Mouse (Mus musculus) adrenal gland, adult 2 months (tissue): ENCODE measurements at regions not wholly inside any gene's neighbourhood (a gene's known extent, or its start where the extent isn't known, plus 50 kb on each side); places are given as distances from the start of the nearest gene placed in this dataset.

Source experiments
- DNase-seq: peaks from one replicate; pipeline ENCODE4 v3.0.0; 2021

DNA sequence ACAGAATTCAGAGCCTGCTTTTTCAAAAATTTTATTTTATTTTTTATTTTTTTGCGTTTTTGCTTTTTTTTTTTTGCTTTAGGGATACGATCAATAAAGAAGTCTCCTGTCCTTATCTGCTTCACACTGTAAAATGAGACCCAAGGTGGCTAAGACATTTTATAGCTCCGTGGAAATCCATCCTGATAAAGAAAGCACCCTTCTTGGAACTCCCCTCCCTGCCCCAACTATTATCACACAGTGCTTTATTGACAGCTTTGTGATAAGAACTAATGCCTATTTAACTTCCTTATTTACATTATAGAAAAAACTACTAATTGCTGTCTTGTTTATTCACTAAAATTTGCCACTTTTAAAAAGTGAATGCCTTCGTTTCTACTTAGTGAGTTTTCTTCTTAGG is 179.0 kb upstream of the Dmrta1 start:
- no peak for DNase-seq

DNA sequence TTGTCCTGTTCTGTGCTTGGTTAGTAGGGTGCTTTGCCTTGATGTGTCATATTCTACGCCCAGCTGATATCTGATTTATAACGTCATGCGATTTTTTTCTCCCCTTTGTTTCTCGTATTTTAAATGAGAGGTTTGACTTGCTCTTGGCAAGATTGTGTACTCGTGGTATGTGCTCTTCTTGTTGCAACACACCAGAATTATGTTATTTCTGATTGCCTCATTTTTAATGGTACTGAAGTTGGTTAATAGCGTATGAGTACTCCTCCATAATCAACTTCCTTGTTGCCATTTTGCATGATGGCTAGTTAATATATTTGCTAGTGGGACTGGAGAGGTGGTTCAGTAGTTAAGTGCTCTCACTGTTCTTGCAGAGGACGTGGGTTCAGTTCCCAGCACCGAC is 180.1 kb upstream of the Cdkn2b start:
- no peak for DNase-seq

GRCm38 (mm10) chr4:89487416-89488165 is 176.8 kb upstream of the Cdkn2b start:
- no peak for DNase-seq

DNA sequence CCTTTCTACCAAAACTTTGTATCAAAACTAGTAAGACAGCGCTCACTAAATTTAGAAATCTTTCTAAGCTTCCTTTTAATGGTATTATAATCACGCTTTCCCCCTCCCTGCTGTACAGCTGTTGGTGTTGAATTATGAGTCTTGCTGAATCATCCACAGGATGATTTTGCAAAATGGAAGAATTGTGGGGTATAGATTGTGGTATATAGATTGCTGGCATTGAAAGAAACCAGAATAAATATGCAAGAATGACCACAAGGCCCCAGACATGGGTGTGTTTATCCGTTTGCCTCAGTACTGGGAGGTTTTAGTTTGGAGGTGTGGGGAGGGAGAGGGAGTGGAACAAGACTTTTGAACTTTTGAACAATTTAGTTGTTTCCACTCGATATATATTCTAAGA is 176.1 kb upstream of the Cdkn2b start:
- no peak for DNase-seq

GRCm38 (mm10) chr4:89485981-89486531 is 175.2 kb upstream of the Cdkn2b start:
- DNase-seq: peak; percentile 48

GRCm38 (mm10) chr4:89478646-89479237 is 167.9 kb upstream of the Cdkn2b start:
- DNase-seq: peak; percentile 8

DNA sequence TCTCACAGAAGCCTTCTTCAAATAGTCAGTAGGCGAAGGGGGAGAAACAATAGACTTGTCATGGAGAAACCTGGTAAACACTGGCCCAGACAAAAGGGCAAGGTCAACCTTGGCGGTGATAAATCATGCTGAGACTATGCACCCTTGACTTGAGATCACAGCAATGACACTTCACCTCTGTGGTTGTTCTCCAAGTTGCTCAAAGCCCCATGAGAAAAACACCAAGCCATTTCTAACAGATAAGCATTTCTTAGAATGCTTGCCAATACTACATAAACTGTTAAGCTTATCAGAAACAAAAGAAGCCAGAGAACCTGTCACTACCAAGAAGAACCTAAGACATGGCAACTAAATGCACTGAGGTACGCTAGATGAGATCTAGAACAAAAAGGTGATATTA is 165.0 kb upstream of the Cdkn2b start:
- peak; percentile 74 for DNase-seq

GRCm38 (mm10) chr4:89474836-89475541 is 164.2 kb upstream of the Cdkn2b start:
- no peak for DNase-seq

DNA sequence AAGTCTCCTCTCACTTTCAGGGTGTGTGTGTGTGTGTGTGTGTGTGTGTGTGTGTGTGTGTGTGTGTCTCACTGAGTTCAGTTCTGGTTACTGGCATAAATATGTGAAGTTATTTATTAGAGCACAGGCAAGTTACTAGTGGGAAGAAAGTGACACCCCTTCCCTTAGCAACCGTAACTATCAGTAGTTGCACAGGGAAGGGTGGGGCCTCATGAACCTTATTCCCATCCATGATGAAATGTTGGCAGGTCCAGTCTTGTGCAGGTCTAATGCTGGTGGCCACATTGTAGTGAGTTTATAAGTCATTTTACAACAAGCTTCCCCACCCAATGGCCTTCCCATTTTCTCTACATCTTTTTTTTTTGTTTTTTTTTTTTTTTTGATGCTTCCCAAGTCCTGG is 160.6 kb upstream of the Cdkn2b start:
- DNase-seq: no peak

GRCm38 (mm10) chr4:89470756-89471155 is 159.9 kb upstream of the Cdkn2b start:
- DNase-seq: no peak

DNA sequence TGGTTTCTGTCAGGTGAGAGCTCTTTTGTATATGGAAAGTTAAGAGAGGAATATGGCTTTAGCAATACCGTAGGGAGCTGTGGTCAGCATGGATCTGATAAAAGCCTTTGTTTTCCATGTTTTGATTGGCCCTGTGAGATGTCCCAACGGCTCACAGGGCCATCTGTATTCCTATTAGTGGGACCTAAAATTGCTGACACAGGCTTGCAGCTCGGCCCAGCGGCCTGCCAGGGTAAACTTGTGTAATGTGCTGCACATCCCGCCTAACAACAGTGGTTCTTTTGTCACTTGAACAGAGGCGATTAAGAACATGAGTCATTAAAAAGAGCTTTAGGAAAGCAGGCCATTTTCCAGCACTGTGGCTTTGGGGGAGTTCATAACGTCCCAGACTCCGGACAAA is 159.0 kb upstream of the Cdkn2b start:
- peak; percentile 34 for DNase-seq

DNA sequence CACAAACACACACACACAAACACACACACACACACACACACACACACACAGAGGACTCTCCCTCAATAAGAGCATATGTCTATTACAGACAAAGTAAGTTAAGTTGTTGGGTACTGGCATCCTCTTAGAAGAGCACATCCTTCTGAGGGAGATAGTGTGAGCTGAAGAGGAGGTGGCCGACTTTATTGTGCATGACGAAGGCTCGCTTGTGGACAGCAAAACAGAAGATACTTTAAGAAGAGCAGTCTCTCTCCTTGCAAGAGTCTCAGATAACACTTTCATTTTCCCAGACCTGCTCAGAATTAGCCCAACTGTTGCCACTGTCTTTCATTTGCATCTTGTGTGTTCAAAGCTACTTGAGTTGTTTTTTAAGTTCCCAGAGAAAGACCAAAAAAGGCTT is 158.6 kb upstream of the Cdkn2b start:
- DNase-seq: no peak

DNA sequence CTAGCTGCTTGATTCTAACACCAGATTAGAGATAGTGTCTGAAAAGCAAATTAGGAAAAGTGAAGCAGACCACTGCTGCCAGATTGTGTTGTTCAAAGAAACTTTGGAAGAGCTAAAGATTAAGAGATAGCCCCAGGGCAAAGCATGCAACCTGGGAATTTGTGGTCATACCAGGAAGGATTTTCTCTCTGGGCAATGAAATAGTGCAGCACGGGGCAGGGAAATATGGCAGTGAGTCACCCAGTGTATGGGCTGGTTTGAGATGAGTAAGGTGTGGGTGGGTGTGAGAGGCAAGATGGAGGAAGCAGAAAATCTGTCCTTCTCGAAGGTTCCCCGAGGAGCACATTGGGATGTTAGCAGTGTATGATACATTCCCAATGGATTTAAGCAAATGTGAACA is 155.9 kb upstream of the Cdkn2b start:
- DNase-seq: no peak

- no peak for DNase-seq
Measured at GRCm38 (mm10) chr4:89463121-89463520, 152.3 kb upstream of the Cdkn2b start.

GRCm38 (mm10) chr4:89460170-89460762 is 149.4 kb upstream of the Cdkn2b start:
- peak; percentile 11 for DNase-seq

GRCm38 (mm10) chr4:89459346-89459666 is 148.5 kb upstream of the Cdkn2b start:
- DNase-seq: no peak

DNA sequence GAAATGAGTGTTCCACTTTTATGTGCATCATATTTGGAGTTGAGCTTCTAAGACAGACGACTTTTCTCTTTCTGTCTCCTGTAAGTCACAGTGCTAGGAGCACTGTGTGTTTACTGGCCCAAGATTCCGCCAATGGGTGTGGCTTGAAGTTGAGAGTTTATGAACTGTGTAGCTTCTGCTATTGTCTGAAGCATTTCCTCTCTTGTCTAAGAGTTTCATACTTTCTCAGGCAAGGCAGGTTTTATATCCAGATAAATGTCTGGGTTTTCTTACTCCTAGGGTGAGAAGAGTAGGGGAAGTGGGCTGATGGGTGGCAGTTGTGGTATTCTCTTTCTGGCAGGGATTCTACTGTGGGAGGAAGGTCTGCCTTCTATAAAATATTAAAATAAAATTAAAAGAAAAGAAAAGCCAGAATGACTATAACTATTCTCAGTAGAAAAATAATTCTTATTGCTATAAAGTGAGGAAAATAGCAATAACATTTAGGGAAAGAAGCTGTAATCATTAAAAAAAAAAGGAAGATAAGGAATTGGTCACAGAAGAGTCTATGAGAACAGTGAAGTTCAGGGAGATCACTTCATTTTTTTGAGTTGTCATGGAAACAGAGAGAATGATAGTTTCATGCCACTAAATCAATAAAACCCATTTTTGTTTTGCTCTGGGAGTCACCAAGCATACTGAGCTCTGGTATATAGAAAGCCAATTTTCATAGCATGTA is 147.9 kb upstream of the Cdkn2b start:
- DNase-seq: no peak

- DNase-seq: peak; percentile 16
Measured at GRCm38 (mm10) chr4:89457861-89458260, 147.0 kb upstream of the Cdkn2b start.

GRCm38 (mm10) chr4:89454926-89455325 is 144.1 kb upstream of the Cdkn2b start:
- DNase-seq: no peak

- no peak for DNase-seq
Measured at GRCm38 (mm10) chr4:89453051-89453450, 142.2 kb upstream of the Cdkn2b start.

- DNase-seq: no peak
Measured at GRCm38 (mm10) chr4:89451741-89452140, 140.9 kb upstream of the Cdkn2b start.
